Mouse (Mus musculus) ZHBTc4 (cell line): ENCODE data around the gene Zdhhc17.

Experiments used
- DNase-seq: peaks from one replicate; pipeline ENCODE4 v3.0.0-alpha.2; 2011; ENCODE audit warnings: low read depth, low spot score

The Zdhhc17 gene

GRCm38 (mm10) chr10:110958879-110959278 lies 51.1 kb downstream of the Zdhhc17 start:
- no peak for DNase-seq

- no peak for DNase-seq
Measured at GRCm38 (mm10) chr10:110952937-110953451, 56.9 kb downstream of the Zdhhc17 start.

DNA sequence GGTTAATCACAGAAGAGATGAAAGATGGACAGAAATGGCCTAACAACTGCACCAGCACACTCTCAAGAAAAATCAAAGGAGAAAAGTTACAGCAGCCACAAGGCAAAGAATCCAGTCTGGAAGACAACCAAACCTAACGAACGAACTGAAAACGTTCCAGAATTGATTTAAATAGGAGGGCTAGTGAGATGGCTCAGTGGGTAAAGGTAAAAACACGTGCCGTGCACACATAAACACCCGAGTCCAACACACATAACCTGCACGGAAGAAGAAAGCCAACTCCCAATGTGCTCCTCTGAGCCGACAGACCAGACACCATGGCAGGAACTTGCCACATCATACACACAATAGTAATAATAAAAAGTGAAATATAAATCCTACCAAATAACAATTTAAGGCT lies 57.7 kb downstream of the Zdhhc17 start:
- no peak for DNase-seq

DNA sequence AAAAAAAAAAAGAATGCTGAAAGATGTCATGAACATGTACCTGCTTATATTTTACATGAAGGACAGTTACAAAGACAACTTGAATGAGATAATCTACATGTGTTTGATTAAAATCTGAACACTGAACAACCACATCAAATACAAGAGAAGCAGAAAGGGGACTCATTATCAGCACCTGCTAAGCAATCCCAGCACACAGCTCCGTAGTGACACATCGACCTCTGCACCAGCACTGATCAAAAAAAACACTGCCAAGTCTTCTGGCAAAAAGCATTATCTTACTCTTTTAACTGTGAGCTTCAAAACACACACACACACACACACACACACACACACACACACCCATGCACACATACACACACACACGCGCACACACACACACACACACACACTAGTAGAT lies 58.2 kb downstream of the Zdhhc17 start:
- DNase-seq, result no peak

GRCm38 (mm10) chr10:110951112-110951511 lies 58.8 kb downstream of the Zdhhc17 start:
- peak; percentile 62 for DNase-seq

GRCm38 (mm10) chr10:110947574-110947973 lies 62.4 kb downstream of the Zdhhc17 start:
- no peak for DNase-seq

DNA sequence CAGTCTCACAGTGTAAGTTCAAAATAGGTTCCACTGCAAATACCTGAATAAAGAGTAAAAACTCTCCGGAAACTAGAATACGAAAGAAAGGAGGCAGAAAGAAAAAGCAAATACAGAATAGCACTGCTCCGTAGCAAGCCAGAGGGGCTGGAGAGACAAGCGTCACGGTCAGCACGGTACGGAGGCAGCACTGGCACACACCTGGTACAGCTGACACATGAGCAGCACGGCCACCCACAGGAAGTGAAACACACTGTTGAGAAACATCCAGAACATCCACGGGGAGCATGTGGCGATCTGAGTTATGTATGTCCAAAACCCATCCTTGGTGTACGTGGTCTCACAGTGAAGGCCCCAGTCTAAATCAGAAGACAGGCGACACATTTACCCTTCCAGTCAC lies 64.0 kb downstream of the Zdhhc17 start:
- DNase-seq, result no peak

DNA sequence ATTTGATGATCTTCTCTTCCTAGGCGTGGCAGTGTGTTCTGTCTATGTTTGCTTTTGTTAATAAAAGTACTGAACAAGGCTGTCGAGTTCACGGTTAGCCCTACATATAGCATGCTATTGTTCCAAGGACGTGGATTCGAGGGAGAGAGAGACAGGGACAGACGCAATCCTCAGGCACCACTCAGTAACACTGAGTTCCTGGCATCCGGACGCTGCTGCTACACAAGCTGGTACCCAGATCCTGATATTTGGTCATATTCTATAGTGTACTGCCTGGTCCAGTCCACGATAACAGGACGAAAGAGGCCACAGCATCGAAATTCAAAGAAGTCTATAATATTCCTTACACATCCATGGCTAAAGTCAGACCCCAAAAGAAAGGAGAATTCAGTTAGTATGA lies 65.8 kb downstream of the Zdhhc17 start:
- DNase-seq, result no peak

GRCm38 (mm10) chr10:110942806-110943205 lies 67.1 kb downstream of the Zdhhc17 start:
- no peak for DNase-seq

GRCm38 (mm10) chr10:110941968-110942367 lies 68.0 kb downstream of the Zdhhc17 start:
- DNase-seq, result peak; percentile 68

DNA sequence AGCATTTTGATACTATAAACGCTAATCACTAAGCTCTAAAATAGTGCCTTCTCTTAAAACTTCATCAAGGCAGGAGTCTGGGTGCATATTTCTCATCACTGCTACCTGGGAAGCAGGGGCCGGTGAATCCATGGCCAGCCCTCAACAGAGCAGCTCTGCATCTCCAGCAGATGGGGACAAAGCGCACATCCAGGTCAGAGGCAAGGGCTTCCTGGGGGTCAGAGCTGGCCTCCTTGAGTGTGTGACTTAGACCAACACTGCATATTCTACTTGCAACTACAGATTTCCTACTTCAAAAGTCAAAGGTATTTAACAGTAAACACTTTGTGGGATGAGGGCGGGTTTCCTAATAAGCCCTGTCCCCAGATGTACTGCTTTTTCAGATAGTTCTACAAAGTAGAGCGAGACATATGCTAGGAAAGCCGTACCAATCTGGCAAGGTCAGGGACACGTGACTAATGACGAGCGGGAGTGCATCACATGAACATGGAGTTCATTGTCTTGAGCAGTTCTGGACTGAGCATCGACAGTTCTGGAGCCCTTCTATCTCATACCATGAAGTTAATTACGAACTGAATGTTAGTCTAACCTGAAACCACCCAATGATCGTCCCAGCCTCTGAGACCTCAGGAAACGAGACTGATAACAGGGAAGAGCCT lies 69.1 kb downstream of the Zdhhc17 start:
- DNase-seq, result peak; percentile 56

GRCm38 (mm10) chr10:110939717-110940116 lies 70.2 kb downstream of the Zdhhc17 start:
- DNase-seq, result no peak

DNA sequence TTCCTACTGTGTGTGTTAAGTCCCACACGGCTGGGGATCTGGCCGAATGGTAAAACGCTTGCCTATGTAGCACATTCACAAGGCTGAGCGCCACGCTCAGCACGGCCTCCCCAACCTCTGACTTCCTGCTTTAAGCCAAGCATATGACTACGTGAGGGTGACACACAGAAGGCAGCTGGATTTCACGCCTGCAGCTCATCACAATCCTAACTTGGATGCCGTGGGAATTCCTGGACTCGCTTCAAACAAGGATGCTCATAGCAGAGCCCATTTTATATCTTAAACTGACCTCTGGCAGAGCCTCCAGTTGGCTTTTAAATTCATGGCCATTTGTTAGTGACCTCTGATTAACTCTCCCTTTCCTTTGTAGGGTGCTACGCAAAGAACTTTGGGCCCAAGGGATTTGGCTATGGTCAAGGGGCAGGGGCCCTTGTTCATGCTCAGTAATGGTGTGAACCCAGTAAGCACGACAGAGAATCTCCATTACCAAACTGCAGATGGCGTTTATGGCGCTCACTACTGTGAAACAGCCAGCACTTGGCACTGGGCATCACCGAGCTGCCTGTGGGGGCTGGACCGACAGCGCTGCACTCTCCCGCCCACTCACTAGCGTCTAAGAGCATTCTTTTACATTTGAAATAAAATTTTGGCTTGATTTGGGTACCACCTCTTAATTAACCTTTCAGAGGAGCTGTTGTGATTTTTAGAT lies 70.9 kb downstream of the Zdhhc17 start:
- DNase-seq, result no peak

- no peak for DNase-seq
Measured at GRCm38 (mm10) chr10:110938361-110938760, 71.6 kb downstream of the Zdhhc17 start.

DNA sequence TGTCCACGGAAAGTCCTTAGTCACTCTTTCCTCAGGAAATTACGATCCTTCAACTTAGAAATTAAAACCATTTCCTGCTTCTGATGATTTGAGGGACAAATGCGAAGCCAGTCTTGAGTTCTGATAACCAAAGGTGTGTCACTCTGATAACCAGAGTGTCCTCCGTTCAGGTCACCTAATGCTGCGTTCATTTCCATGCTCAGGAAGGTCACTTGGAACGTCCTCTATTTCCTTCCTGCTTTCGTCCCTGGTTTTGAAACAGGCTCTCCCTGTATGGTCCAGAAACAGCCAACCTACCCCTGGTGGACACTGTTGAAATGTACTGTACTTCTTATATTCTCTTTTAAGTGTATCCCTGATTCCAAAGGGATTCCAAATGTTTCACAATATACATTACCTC lies 74.3 kb downstream of the Zdhhc17 start:
- DNase-seq, result no peak

DNA sequence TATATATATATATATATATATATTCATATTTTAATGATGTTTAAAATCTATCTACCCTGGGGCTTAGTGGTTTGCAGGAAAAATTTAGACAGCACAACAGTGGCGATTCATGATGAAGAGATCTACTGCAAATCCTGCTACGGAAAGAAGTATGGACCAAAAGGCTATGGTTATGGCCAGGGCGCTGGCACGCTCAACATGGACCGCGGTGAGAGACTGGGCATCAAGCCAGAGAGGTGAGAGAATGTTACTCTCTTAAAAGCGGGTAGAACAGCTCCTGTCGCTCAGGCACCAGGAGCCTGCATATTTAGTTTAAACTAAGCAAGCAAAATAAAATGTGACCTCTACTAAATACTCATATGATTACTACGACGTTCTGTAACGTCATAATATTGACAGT lies 74.9 kb downstream of the Zdhhc17 start:
- DNase-seq, result no peak

DNA sequence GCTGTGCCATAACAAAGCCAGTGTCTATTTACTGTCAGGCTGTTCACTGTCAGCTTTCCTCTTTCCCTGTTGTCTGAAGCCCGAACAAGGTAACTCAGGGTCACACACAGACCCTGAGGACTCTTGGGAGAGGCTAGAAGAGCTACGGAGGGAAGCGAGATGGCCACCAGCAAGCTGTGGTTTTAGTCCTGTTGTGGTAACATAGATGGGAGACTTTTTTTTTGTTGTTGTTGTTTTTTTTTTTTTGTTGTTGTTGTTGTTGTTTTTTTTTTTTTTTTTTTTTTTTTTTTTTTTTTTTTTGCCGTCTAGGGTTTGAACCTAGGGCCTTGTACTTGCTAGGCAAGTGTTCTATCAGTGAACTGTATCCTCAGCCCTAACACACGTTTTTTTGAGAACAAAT lies 76.4 kb downstream of the Zdhhc17 start:
- no peak for DNase-seq

DNA sequence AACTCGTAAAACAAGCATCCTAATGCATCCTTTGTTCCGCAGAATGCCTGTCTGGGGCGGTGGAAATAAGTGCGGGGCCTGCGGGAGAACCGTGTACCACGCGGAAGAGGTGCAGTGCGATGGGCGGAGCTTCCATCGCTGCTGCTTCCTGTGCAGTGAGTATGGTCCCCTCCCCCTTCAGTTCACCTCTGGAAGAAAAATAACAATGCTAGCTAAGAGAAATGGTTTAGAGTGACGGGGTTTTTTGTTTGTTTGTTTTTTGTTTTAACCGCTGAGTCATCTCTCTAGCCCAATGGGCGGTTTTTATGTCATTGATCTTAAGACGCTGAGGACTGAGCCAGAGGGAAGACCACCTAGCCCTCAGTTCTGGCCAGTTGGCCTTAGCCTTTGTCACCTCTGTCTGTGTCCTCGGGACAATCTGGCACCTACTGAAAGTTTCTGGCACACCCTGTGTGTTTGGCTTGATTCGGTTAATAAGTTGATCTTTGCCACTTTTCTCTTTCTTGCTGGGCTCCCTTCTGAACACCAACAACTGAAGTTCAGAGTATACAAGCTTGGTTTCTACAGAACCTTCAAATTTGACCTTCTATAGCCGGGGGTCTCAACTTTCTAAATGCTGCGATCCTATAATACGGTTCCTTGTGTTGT lies 77.9 kb downstream of the Zdhhc17 start:
- DNase-seq, result peak; percentile 99

DNA sequence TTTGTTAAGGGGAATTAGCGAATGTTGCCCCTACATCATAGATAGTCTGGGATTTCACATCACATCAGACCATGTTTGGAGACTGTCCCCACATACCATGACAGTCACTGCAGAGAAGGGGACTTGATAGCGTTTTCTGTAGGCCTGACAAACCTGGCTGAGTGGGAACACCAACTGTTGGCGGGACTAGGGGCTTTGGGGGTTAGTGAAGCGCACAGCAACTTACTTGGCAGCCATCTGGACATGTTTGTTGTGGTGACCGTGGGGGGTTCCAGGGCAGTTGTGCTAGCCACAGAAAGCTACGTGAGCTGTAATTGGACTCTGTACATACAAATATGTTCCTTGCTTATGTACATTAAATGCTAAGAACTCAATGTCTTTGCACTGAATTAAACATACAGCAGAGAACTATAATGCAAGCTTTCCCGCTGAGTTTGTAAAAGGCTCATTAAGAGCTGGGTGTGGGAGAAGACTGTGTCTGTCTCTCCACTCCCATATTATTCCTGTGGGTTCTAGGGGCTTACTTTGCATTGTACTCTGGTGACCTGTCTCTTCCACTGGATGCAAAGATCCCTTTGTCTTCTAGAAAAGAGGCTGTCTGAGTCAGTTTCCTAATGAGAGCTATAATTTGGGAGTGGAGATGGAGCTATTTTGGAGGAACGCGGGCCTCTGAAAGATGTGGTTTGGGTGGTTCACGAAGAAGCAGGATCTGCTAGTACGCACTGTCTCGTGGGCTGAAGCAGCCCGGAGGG lies 78.6 kb downstream of the Zdhhc17 start:
- DNase-seq, result peak; percentile 83

- no peak for DNase-seq
Measured at GRCm38 (mm10) chr10:110929756-110930155, 80.2 kb downstream of the Zdhhc17 start.

DNA sequence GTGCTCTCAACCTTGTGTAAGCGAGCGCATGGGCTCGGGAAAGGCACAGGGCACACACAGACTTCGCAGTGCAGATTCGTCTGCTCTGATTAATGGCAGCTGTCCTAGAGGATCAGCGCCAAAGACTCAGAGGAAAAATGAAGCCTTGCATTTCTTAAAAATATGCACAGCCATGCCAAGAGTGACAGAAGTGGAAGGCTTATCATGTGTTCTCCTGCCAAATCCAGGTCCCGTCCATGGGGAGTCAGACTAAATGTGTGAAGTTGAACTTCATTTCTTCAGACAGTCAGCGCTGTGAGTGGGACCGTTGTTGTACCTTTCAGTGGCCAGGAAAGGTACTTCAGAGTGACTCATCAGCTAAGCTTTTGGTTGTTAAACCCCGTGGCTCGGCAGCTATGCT lies 82.4 kb downstream of the Zdhhc17 start:
- DNase-seq, result peak; percentile 49

DNA sequence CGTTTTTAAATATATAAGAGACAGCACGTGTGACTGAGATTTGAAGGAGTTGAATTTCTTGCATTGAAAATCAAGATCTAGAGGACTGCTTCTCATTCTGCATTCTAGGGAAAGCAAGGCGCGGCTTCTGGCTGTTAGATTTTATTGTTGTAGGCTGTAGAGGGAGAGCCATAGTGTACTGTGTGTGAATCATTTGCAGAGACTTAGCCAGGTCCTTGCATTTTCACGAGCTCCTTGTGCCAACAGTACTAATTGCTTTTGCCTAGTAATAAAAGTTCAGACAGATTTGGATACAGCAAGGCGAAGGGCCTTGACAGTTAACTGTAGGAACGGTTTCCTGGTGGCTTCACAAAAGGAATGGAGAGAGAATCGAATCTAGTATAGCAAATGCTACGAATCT lies 87.3 kb downstream of the Zdhhc17 start:
- no peak for DNase-seq
